Mouse (Mus musculus): ENCODE measurements around the gene Atg14. TPM values are rescaled to one million over a fixed set of nuclear protein-coding genes. Genes with fewer than 3 reads are reported as not detected.
"Not testable (repeated sequence)": the region's sequence is repeated elsewhere in the genome, so short reads cannot be mapped to it uniquely, and the experiment has no call there.

Gene Atg14
- polyA plus RNA-seq, 1 experiment from 2014 or later = 17.3 TPM

- WGBS = 91% methylated on average over 10 of the region's 10 CpGs
- Histone ChIP-seq H3K4me2 (no peak overlapping the region), H3K36me3 (peaks cover 60% of the 10 kb centered on the region), H3K4me3 (no peak overlapping the region), H3K4me1 (no peaks in the 10 kb centered on the region), H3K9ac (no peak overlapping the region), H3K9me3 (no peaks in the 10 kb centered on the region), H3K27ac (no peak overlapping the region), H3K27me3 (no peaks in the 10 kb centered on the region)
- no peak for ATAC-seq (ENCODE audit: insufficient number of reproducible peaks, low FRiP score, low TSS enrichment, low read depth)
Measured at GRCm38 (mm10) chr14:47541325-47541948, 29.0 kb downstream of the Atg14 start.

GRCm38 (mm10) chr14:47535096-47535495 lies 35.4 kb downstream of the Atg14 start:
- Histone ChIP-seq H3K36me3 (peaks cover 18% of the 10 kb centered on the region), H3K4me2 (no peak overlapping the region), H3K4me3 (no peak overlapping the region), H3K4me1 (peaks cover 13% of the 10 kb centered on the region; the same call in 1 of the 2 replicates), H3K27ac (no peak overlapping the region), H3K9me3 (no peaks in the 10 kb centered on the region), H3K9ac (no peak overlapping the region), H3K27me3 (no peaks in the 10 kb centered on the region)
- ATAC-seq (ENCODE audit: insufficient number of reproducible peaks, low FRiP score, low TSS enrichment, low read depth) = no peak
- WGBS = 81% methylated on average over 1 of the region's 1 CpGs

- Histone ChIP-seq H3K27me3 (no peaks in the 10 kb centered on the region), H3K4me3 (no peak overlapping the region), H3K4me1 (peaks cover 13% of the 10 kb centered on the region; the same call in 1 of the 2 replicates), H3K9ac (no peak overlapping the region), H3K4me2 (no peak overlapping the region), H3K27ac (no peak overlapping the region), H3K9me3 (no peaks in the 10 kb centered on the region), H3K36me3 (peaks cover 12% of the 10 kb centered on the region)
- 80% methylated on average over 5 of the region's 5 CpGs for WGBS
- ATAC-seq (ENCODE audit: insufficient number of reproducible peaks, low FRiP score, low TSS enrichment, low read depth) = no peak
Measured at GRCm38 (mm10) chr14:47534176-47534525, 36.3 kb downstream of the Atg14 start.

GRCm38 (mm10) chr14:47533365-47534175 lies 36.9 kb downstream of the Atg14 start:
- WGBS = 30% methylated on average over 11 of the region's 11 CpGs
- peaks cover 13% of the 10 kb centered on the region; the same call in 1 of the 2 replicates for H3K4me1 ChIP-seq
- H3K9me3 ChIP-seq = no peaks in the 10 kb centered on the region
- peaks cover 10% of the 10 kb centered on the region for H3K36me3 ChIP-seq
- ATAC-seq (ENCODE audit: insufficient number of reproducible peaks, low FRiP score, low TSS enrichment, low read depth) = peak; percentile 61
- H3K27ac ChIP-seq = peak overlapping the region; percentile 34
- H3K4me3 ChIP-seq = no peak overlapping the region
- no peaks in the 10 kb centered on the region for H3K27me3 ChIP-seq
- H3K9ac ChIP-seq = no peak overlapping the region
- H3K4me2 ChIP-seq = no peak overlapping the region

- no peak overlapping the region for H3K27ac ChIP-seq
- no peak overlapping the region for H3K9ac ChIP-seq
- H3K4me3 ChIP-seq = no peak overlapping the region
- peaks cover 13% of the 10 kb centered on the region; the same call in 1 of the 2 replicates for H3K4me1 ChIP-seq
- H3K9me3 ChIP-seq = no peaks in the 10 kb centered on the region
- 70% methylated on average over 1 of the region's 1 CpGs for WGBS
- H3K36me3 ChIP-seq = peaks cover 10% of the 10 kb centered on the region
- no peak overlapping the region for H3K4me2 ChIP-seq
- no peaks in the 10 kb centered on the region for H3K27me3 ChIP-seq
- ATAC-seq (ENCODE audit: insufficient number of reproducible peaks, low FRiP score, low TSS enrichment, low read depth) = no peak
Measured at GRCm38 (mm10) chr14:47532496-47532895, 38.0 kb downstream of the Atg14 start.

GRCm38 (mm10) chr14:47529592-47529991 lies 40.9 kb downstream of the Atg14 start:
- H3K27me3 ChIP-seq; H3K9ac ChIP-seq; H3K4me2 ChIP-seq; ATAC-seq (ENCODE audit: insufficient number of reproducible peaks, low FRiP score, low TSS enrichment, low read depth); H3K27ac ChIP-seq; H3K4me3 ChIP-seq; H3K9me3 ChIP-seq: not testable (repeated sequence)
- WGBS = 96% methylated on average over 12 of the region's 12 CpGs
- Histone ChIP-seq H3K4me1 (peaks cover 13% of the 10 kb centered on the region; the same call in 1 of the 2 replicates), H3K36me3 (peaks cover 14% of the 10 kb centered on the region)

- Histone ChIP-seq H3K4me3 (no peak overlapping the region), H3K9me3 (no peaks in the 10 kb centered on the region), H3K36me3 (peaks cover 14% of the 10 kb centered on the region), H3K27ac (no peak overlapping the region), H3K27me3 (no peaks in the 10 kb centered on the region), H3K9ac (no peak overlapping the region), H3K4me1 (peaks cover 11% of the 10 kb centered on the region; the same call in 1 of the 2 replicates), H3K4me2 (no peak overlapping the region)
- 39% methylated on average over 8 of the region's 8 CpGs for WGBS
- ATAC-seq (ENCODE audit: insufficient number of reproducible peaks, low FRiP score, low TSS enrichment, low read depth) = no peak
Measured at GRCm38 (mm10) chr14:47529019-47529418, 41.4 kb downstream of the Atg14 start.

GRCm38 (mm10) chr14:47528293-47528692 lies 42.2 kb downstream of the Atg14 start:
- ATAC-seq (ENCODE audit: insufficient number of reproducible peaks, low FRiP score, low TSS enrichment, low read depth) = no peak
- H3K9ac ChIP-seq = no peak overlapping the region
- no peak overlapping the region for H3K4me3 ChIP-seq
- no peaks in the 10 kb centered on the region for H3K9me3 ChIP-seq
- H3K27ac ChIP-seq = no peak overlapping the region
- peaks cover 14% of the 10 kb centered on the region for H3K36me3 ChIP-seq
- H3K4me1 ChIP-seq = 0 out of 2 replicates have a peak, but pooled peaks cover 4% of the 10 kb centered on the region
- 79% methylated on average over 3 of the region's 3 CpGs for WGBS
- no peak overlapping the region for H3K4me2 ChIP-seq
- no peaks in the 10 kb centered on the region for H3K27me3 ChIP-seq

GRCm38 (mm10) chr14:47527833-47528232 lies 42.6 kb downstream of the Atg14 start:
- Histone ChIP-seq H3K36me3 (peaks cover 12% of the 10 kb centered on the region), H3K4me3 (no peak overlapping the region), H3K4me2 (no peak overlapping the region), H3K9me3 (no peaks in the 10 kb centered on the region), H3K9ac (no peak overlapping the region), H3K27ac (no peak overlapping the region), H3K4me1 (no peaks in the 10 kb centered on the region), H3K27me3 (no peaks in the 10 kb centered on the region)
- WGBS = 89% methylated on average over 2 of the region's 2 CpGs
- ATAC-seq (ENCODE audit: insufficient number of reproducible peaks, low FRiP score, low TSS enrichment, low read depth) = no peak

GRCm38 (mm10) chr14:47525861-47526260 lies 44.6 kb downstream of the Atg14 start:
- H3K4me1 ChIP-seq = no peaks in the 10 kb centered on the region
- ATAC-seq (ENCODE audit: insufficient number of reproducible peaks, low FRiP score, low TSS enrichment, low read depth) = no peak
- peaks cover 8% of the 10 kb centered on the region for H3K36me3 ChIP-seq
- no peak overlapping the region for H3K9ac ChIP-seq
- H3K27ac ChIP-seq = no peak overlapping the region
- H3K4me3 ChIP-seq = no peak overlapping the region
- H3K9me3 ChIP-seq = no peaks in the 10 kb centered on the region
- H3K4me2 ChIP-seq = no peak overlapping the region
- 75% methylated on average over 5 of the region's 5 CpGs for WGBS
- H3K27me3 ChIP-seq = no peaks in the 10 kb centered on the region

- no peak overlapping the region for H3K9ac ChIP-seq
- no peak overlapping the region for H3K4me3 ChIP-seq
- H3K4me1 ChIP-seq = no peaks in the 10 kb centered on the region
- WGBS = 70% methylated on average over 8 of the region's 8 CpGs
- no peaks in the 10 kb centered on the region for H3K9me3 ChIP-seq
- no peaks in the 10 kb centered on the region for H3K27me3 ChIP-seq
- no peak for ATAC-seq (ENCODE audit: insufficient number of reproducible peaks, low FRiP score, low TSS enrichment, low read depth)
- peaks cover 5% of the 10 kb centered on the region for H3K36me3 ChIP-seq
- H3K4me2 ChIP-seq = no peak overlapping the region
- no peak overlapping the region for H3K27ac ChIP-seq
Measured at GRCm38 (mm10) chr14:47525374-47525773, 45.1 kb downstream of the Atg14 start.

GRCm38 (mm10) chr14:47522301-47522700 lies 48.1 kb downstream of the Atg14 start:
- WGBS = 83% methylated on average over 7 of the region's 7 CpGs
- no peak for ATAC-seq (ENCODE audit: insufficient number of reproducible peaks, low FRiP score, low TSS enrichment, low read depth)

More at GRCm38 (mm10) chr14:47522301-47522700, 48.1 kb downstream of the Atg14 start:
- no peaks in the 10 kb centered on the region for H3K9me3 ChIP-seq
- H3K27ac ChIP-seq = no peak overlapping the region
- H3K4me1 ChIP-seq = no peaks in the 10 kb centered on the region
- H3K4me3 ChIP-seq = no peak overlapping the region
- H3K9ac ChIP-seq = no peak overlapping the region
- H3K36me3 ChIP-seq = 0 out of 2 replicates have a peak, but pooled peaks cover 4% of the 10 kb centered on the region
- no peaks in the 10 kb centered on the region for H3K27me3 ChIP-seq
- no peak overlapping the region for H3K4me2 ChIP-seq

Measured in limb, embryonic 15.5 days (tissue).